Mouse (Mus musculus): ENCODE data around the gene Naxd.
"Not testable (repeated sequence)": the region's sequence is repeated elsewhere in the genome, so short reads cannot be mapped to it uniquely, and the experiment has no call there.

The Naxd gene

GRCm38 (mm10) chr8:11513247-11513646 is 15.9 kb downstream of the Naxd start:
- peak; percentile 19 for DNase-seq (ENCODE audit: low spot score)

GRCm38 (mm10) chr8:11516292-11516691 is 19.0 kb downstream of the Naxd start:
- DNase-seq (ENCODE audit: low spot score), result no peak

GRCm38 (mm10) chr8:11517366-11518055 is 20.2 kb downstream of the Naxd start:
- no peak for DNase-seq (ENCODE audit: low spot score)

- DNase-seq (ENCODE audit: low spot score), result no peak
These were observed 20.7 kb downstream of the Naxd start for GRCm38 (mm10) chr8:11518056-11518396.

- no peak for DNase-seq (ENCODE audit: low spot score)
These were observed 21.4 kb downstream of the Naxd start for GRCm38 (mm10) chr8:11518676-11519075.

GRCm38 (mm10) chr8:11523331-11523730 is 26.0 kb downstream of the Naxd start:
- no peak for DNase-seq (ENCODE audit: low spot score)

GRCm38 (mm10) chr8:11530155-11530770 is 33.0 kb downstream of the Naxd start:
- DNase-seq (ENCODE audit: low spot score), result no peak

GRCm38 (mm10) chr8:11530849-11531248 is 33.5 kb downstream of the Naxd start:
- no peak for DNase-seq (ENCODE audit: low spot score)

GRCm38 (mm10) chr8:11534494-11534893 is 37.2 kb downstream of the Naxd start:
- DNase-seq (ENCODE audit: low spot score), result no peak

GRCm38 (mm10) chr8:11539049-11539448 is 41.7 kb downstream of the Naxd start:
- no peak for DNase-seq (ENCODE audit: low spot score)

GRCm38 (mm10) chr8:11540182-11540581 is 42.9 kb downstream of the Naxd start:
- DNase-seq (ENCODE audit: low spot score), result no peak

GRCm38 (mm10) chr8:11542031-11542430 is 44.7 kb downstream of the Naxd start:
- no peak for DNase-seq (ENCODE audit: low spot score)

GRCm38 (mm10) chr8:11542866-11543265 is 45.6 kb downstream of the Naxd start:
- no peak for DNase-seq (ENCODE audit: low spot score)

- DNase-seq (ENCODE audit: low spot score), result peak; percentile 47
These were observed 47.1 kb downstream of the Naxd start for GRCm38 (mm10) chr8:11544386-11544785.

GRCm38 (mm10) chr8:11547063-11547462 is 49.8 kb downstream of the Naxd start:
- DNase-seq (ENCODE audit: low spot score), result no peak

- DNase-seq (ENCODE audit: low spot score), result peak; percentile 78
These were observed 52.4 kb downstream of the Naxd start for GRCm38 (mm10) chr8:11549706-11550105.

GRCm38 (mm10) chr8:11550281-11550948 is 53.1 kb downstream of the Naxd start, which contains the start of gene Cars2:
Cars2 (minus strand) TSS chr8:11550783.
- DNase-seq (ENCODE audit: low spot score), result peak; percentile 80

GRCm38 (mm10) chr8:11551497-11551896 is 54.2 kb downstream of the Naxd start:
- DNase-seq (ENCODE audit: low spot score), result not testable (repeated sequence)

- DNase-seq (ENCODE audit: low spot score), result no peak
These were observed 55.1 kb downstream of the Naxd start for GRCm38 (mm10) chr8:11552390-11552789.

GRCm38 (mm10) chr8:11554799-11555719 is 57.8 kb downstream of the Naxd start, which contains the start of gene Ing1:
Ing1 (plus strand) TSS chr8:11555571.
- DNase-seq (ENCODE audit: low spot score), result peak; percentile 94

GRCm38 (mm10) chr8:11555720-11556591 is 58.6 kb downstream of the Naxd start:
- peak; percentile 98 for DNase-seq (ENCODE audit: low spot score)

All from c-Kit-positive CD71-positive TER-119-positive erythroid progenitor cells, embryonic 14.5 days (primary cell).